Comparison of ENCODE assay signal across 17 mouse cellular contexts in genomic region chr10:83826105-83826504, GRCm38 (mm10).
"Had no signal": no experiment of that assay in that cellular context is flagged by ENCODE, and none has a peak within 500 bp of the region (broad histone marks: within the 10 kb centered on the region; RNA-seq: fewer than 3 reads in every experiment).

No protein-coding gene starts in this region.

- H3K36me3 ChIP-seq: lung, embryonic 15.5 days; midbrain, embryonic 13.5 days; midbrain, embryonic 15.5 days; neural tube, embryonic 12.5 days; stomach, embryonic 15.5 days had no signal

- DNase-seq: lung, adult 2 months; lung, postnatal 14 days; lung, postnatal 36 days; right cerebral cortex, postnatal 14 days; thymus, adult 2 months; thymus, postnatal 25 days; thymus, postnatal 4 days had no signal

- H3K27me3 ChIP-seq: lung, embryonic 15.5 days; midbrain, embryonic 13.5 days; midbrain, embryonic 15.5 days; neural tube, embryonic 12.5 days; stomach, embryonic 15.5 days had no signal

- H3K4me2 ChIP-seq: lung, embryonic 15.5 days; midbrain, embryonic 11.5 days; midbrain, embryonic 13.5 days; midbrain, embryonic 15.5 days; neural tube, embryonic 12.5 days; stomach, embryonic 15.5 days had no signal

- H3K9me3 ChIP-seq: lung, embryonic 15.5 days; midbrain, embryonic 13.5 days; midbrain, embryonic 15.5 days; neural tube, embryonic 12.5 days; stomach, embryonic 15.5 days had no signal

- H3K9ac ChIP-seq: lung, embryonic 15.5 days; midbrain, embryonic 13.5 days; midbrain, embryonic 15.5 days; neural tube, embryonic 12.5 days; stomach, embryonic 15.5 days had no signal

- H3K4me3 ChIP-seq: lung, embryonic 15.5 days; megakaryocyte, embryonic 14.5 days; midbrain, embryonic 13.5 days; midbrain, embryonic 15.5 days; neural tube, embryonic 12.5 days; stomach, embryonic 15.5 days had no signal

- H3K27ac ChIP-seq: lung, embryonic 15.5 days; macrophage; midbrain, embryonic 13.5 days; midbrain, embryonic 15.5 days; neural tube, embryonic 12.5 days; stomach, embryonic 15.5 days; stomach, postnatal 0 days had no signal

- H3K4me1 ChIP-seq: lung, embryonic 15.5 days; megakaryocyte, embryonic 14.5 days; midbrain, embryonic 13.5 days; midbrain, embryonic 15.5 days; neural tube, embryonic 12.5 days; stomach, embryonic 15.5 days had no signal

- ATAC-seq: lung, postnatal 0 days; midbrain, embryonic 13.5 days; midbrain, embryonic 15.5 days had no signal
